Mouse (Mus musculus) regulatory T cell (primary cell): Measurements from ENCODE around the gene Exosc9.

Source experiments
- in situ Hi-C: fragments of 300-600 bp; cut with MboI, MseI; formaldehyde crosslinking; loops from one replicate; pipeline ENCODE4 v1.15.1; 2025; ENCODE audit warnings: high pct_unique_total_duplicates

The Exosc9 gene

DNA sequence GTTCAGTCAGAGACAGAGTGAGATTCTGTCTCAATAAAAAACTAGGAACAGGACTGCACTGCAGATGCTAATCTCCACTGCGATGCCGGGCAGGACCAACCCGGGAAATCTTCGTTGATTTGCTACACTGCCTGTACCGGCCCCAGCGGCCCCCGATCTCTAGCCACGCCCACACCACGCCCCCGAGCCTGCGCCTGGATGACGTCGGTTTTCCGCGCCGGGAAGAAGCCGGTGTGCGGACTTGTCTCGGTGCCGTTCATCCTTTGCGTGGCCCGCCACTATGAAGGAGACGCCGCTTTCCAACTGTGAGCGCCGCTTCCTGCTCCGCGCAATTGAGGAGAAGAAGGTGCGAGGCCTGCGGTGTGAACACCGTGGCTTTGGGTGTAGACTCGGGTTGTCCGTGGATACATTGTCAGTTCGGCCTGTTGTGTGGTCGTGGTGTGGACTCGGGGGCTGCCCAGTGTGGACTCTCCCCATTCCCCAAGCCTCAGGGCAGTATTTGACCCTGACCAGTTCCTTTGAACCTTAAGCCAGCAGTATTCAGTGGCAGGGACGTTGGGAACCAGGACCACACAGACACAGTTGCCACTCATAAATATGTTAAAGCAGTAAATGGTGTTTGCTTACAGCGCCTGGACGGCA lies at the start of gene Exosc9:
Gene Exosc9, plus strand, starts transcription at position 201 of the 642 bp plus-strand sequence.
- in situ Hi-C loops, result loop anchor here (10.0 kb wide), 1 partner anchor 1942 kb away; no protein-coding TSS in a partner anchor

DNA sequence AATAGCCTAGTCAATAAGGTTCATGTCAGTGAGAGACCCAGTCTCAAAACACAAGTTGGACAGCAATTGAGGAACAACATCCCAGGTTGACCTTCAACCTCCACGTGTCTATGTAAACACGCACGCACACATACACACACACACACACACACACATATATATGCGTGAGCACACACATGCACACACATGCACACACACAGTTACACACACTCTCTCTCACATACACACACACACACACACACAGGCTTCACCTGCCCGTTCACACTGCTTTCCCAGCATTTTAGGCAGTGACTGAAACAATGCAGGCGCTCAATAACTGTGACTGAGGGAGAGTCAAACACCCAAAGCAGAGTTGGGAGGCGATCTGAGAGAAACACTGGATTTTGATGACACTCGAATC lies 47.1 kb upstream of the Exosc9 start:
- in situ Hi-C loops, result no loop called here

DNA sequence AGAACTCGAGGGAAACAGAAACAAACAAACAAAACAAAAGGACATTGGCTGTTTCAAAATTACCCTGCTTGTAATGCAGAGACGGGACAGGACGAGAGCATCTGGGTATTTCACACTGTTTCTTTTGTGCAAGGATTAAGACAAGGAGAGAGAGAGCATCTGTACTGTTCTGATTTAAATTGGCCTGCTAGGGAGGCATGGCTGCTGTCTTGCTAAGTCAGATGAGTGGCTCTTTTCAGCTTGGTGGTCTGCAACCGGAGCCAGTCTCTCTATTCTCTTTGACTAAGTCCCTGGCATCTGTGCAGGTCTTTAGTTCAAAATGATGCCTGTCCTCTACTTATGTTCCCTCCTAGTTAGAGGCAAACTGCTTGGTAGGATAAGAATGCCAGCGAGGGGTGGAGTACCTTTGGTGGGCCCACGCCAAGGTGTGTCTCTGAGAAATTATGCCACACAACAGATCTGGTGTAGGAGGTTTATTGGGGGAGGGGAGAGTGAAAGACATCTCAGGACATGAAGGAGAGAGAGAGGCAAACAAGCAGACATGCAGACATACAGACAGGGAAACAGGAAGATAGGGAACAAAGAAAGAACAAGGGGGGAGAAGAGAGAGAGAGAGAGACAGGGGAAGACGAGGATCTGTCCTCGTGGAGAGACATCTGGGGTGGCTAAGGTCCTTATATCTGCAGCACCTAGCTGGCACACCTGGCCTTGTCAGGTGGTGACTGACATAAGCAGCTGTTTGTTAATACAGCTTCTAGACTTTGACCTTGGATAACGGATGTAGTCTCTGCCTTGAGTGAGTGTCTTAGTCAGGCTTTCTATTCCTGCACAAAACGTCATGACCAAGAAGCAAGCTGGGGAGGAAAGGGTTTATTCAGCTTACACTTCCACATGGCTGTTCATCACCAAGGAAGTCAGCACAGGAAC lies 46.3 kb upstream of the Exosc9 start:
- in situ Hi-C loops, result no loop called here

DNA sequence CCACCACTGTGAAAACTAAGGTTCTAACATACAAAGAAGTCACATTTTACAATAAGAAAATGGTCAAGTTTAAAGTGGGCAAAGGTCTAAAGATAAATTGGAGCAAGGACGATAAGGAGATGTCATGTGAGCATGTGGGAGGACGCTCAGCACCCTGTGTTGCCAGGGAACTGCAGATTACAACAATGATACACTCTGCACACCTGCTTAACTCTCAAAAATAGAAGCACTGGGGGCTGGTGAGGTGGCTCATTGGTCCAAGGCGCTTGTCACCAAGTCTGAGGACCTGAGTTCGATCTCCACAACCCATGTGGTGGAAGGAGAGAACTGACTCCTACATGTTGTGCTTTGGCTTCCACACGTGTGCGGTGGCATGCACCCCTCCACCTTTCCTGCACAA lies 40.9 kb upstream of the Exosc9 start:
- in situ Hi-C loops, result no loop called here

DNA sequence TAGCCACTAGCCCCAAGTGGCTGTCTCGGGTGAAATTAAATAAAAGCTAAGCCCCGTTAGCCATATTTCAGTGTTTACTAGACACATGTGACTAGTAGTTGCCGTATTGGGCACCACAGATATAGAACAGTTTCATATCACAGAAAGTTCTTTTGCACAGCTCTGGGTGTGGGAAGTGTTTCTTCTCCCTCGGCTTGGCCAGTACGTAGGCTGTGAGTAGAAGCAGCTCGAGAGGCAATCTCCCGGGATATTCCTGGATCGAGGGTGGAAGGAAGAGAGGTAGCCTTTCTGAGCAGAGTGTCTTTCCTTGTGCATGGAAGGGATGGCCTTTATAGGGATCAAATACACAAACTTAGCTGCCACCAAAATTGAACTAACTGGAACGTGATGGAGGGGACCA lies 36.2 kb upstream of the Exosc9 start:
- in situ Hi-C loops, result no loop called here

DNA sequence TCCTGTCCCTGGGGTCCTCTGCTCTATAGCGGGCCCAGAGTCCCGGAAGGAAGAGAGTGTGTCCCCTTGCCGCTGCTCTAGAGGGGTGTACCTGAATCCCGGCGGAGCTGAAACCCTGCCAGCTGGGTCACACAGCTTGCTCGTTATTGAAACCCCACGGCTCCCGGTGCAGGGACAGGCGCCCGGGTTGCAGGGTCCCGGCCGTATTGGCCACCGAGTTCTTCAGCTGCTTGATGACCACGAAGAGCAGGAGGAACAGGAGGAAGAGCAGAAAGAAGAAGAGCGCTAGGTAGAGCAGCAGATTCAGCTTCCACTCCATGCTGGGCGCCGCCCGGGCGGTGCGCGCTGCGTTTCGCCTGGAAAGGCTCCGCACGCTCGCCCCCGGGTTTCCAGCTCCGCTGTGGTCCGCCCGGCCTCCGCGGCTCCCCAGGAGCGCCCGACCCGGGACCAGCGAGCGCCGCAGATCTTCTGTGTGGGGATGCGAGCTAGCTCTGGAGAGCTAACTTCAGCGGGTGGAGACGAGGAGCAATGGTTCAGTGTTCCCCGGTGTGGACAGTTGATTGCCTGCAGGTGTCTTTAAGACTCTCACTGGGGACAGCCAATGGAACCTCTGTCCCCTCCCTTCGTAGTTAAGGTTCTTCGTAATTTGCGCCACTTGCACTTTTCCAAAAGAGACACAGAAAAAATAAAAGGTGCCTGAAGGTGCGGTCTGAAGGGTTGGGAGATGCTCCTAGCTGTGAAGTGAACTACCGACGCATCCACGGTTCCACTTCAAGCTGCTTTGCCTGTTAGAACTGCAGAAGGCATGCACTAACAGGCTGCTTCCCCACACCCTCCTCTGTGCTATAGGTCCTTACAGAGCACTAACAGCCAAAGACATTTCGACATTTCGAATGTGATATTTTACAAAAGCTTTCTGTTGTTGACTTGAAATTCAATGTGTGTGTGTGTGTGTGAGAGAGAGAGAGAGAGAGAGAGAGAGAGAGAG lies 31.0 kb upstream of the Exosc9 start, which contains the start of gene Gm11549:
Gene Gm11549, minus strand, starts transcription at position 741 of the 988 bp plus-strand sequence.
- in situ Hi-C loops, result no loop called here

DNA sequence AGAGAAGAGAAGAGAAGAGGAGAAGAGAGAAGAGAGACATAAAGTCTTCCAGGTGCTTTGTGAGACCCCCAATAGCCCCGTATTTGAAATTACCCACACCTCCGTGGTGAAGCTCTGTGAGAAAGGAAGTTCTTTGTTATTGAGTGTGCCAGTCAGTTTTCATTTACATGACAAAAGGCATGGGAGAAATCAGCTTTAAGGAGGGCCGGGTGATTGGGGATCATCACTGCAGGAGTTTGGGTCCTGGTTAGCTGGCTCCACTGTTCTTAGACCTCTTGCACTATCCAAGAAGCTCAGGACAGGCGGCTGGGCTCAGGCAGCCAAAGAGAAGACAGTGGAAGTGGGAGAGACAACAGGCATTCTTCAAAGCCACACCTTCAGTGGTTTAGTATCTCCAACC lies 30.3 kb upstream of the Exosc9 start:
- in situ Hi-C loops, result no loop called here

DNA sequence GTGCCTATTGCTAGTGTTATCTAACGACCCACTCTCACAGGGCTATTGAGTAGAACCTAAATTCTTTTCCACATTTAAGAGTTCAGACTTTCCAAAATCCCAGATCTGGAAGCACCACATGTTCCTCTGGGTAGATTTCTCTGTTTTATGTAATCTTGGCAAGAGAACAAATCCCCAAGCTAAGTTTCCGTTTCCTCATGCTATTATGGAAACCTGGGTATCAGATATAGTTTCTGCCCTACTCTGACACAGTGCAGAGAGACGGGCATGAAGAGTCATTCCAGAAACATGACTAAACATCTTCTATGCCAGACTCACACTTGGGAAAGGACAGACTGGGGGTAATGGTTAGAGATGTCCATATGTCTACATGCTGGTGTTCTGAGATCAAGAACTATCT lies 27.9 kb upstream of the Exosc9 start:
- in situ Hi-C loops, result no loop called here

DNA sequence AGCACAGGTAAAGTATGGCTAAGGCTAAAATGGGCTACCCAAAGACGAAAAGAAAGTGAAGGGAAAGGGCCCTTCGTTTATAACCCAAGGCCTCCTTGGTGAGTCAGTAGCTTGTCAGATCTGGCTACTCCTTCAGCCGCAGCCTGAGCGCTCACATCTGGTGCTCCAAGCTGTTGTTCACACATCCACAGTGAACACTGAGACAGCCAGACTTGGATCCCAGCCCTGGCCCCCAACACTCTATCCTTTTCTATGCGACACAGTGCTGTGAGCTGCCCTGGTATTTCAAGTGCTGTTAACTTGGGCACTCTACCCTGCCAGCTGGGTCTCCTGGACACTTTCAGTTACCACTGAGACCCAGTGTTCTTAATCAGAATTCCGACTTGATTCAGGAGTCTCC lies 22.1 kb upstream of the Exosc9 start:
- in situ Hi-C loops, result no loop called here

DNA sequence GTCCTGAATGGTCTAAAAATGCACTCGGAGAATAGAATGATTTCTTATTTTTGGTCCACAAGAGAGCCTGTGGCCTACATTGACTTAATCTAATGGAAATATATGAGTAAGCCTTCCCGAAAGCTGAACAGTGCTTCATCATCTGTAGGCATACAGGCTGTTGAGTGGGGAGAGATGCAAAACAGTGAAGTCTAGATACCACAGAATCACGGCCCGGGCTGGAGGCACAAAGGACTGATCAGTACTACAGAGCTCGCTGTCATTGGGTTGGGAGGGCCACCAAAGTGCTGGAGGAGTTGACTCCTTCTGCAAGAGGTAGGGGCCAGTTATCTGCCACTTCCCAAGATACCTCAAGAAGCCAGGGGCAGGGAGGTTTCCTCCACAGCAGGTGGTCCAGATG lies 21.6 kb upstream of the Exosc9 start:
- in situ Hi-C loops, result no loop called here

DNA sequence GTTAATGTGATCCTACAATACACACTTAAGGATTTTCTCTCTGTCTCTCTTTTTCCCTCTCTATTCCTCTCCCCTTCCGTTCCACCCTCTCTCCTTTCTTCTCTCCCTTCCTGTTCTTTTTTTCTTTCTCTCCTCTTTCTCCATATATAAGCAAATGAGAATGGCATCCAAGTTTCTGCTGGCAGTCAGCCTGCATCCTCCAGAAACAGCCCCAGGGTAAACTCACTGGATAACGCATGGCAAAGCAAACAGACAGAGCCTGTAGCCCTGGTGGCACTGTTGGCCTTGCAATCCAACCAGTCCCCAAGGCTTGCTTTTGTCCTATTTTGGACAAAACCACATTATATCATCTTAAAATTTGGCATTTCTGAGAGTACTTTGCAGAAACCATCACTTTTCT lies 21.2 kb upstream of the Exosc9 start:
- in situ Hi-C loops, result no loop called here

DNA sequence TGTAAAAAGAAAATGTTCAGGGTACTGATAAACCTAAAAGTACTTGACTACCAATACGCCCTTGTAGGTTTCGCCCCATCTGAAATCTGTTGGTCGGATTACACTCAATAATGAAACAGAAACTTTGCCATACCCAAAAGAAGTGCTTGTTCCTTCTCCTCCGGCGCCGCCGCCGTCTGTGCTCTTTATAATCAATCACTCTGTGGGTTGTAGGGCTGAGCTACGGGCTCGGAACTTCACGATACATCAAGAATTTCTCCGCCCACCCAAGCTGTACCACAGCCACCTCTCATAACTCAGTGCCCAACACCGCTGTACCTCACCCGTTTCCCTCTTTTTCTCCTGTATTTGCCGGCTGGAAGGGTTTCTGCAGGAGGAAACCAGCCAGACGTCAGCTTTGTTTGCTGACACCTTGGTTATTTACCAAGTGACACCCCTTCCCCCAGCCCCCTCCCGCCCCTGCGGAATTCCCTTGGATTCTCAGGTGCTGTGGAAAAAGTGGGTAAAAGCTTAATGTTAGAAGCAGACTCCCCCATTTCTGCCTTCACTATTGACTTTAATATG lies 20.3 kb upstream of the Exosc9 start:
- in situ Hi-C loops, result no loop called here

DNA sequence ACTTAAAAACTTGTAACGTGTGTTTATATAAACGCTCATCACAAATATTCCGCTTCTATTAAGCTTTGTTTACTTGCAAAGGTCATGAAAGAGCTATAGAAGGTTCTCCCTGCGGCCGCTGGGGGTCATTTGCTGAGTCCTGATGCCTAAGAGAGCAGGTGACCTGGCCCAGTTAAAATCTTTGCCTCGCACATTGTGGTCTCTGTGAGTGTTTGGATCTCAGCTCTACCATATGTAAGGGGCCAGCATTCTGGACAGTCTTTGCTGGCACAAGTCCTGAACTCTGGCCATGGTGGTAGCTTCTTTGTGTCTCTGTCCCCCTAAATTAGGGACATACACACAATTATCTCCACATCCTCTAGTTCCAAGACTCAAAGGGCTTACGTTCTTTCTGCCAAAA lies 19.7 kb upstream of the Exosc9 start:
- in situ Hi-C loops, result no loop called here

DNA sequence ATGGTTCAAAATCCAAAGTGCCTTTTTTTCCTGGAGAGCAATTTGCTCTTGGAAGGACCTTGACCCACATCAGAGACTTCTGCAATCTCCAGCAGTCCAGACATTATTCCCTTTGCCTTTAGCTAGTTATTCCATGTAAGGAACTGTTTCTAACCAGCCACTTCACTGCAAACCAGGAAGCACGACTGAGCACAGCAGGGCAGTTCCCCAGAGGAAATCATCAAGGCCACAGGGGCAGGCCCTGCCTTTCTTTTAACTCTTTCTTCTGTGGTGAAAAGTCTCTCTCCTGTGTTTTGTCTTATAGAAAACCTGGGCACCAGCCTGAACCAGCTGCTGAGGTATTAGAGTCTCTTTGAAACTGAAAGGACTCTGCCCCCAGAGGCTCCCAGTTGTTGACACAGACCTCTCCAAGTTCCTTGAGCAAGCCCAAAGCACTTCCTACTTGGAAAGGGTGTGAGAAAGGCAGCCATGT lies 19.2 kb upstream of the Exosc9 start:
- in situ Hi-C loops, result no loop called here

DNA sequence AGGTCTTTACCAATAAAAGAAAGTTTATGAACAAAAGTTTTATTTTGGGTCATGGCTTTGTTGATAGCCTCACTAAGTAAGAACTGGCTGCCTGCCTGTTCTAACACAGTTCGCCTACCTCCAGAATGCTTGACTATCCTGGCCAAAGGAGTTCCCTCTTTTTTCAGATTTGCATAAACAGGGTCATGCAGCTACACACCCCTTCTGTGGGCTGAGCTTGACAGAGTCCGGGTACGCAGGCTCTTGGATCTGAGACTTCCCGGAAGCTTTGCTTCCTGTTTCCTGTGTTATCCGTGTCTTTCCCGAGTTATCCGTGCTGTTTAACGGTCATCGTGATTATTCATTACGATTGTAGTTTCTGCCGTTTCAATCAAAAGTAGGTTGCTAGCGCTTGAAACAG lies 16.4 kb upstream of the Exosc9 start:
- in situ Hi-C loops, result no loop called here

DNA sequence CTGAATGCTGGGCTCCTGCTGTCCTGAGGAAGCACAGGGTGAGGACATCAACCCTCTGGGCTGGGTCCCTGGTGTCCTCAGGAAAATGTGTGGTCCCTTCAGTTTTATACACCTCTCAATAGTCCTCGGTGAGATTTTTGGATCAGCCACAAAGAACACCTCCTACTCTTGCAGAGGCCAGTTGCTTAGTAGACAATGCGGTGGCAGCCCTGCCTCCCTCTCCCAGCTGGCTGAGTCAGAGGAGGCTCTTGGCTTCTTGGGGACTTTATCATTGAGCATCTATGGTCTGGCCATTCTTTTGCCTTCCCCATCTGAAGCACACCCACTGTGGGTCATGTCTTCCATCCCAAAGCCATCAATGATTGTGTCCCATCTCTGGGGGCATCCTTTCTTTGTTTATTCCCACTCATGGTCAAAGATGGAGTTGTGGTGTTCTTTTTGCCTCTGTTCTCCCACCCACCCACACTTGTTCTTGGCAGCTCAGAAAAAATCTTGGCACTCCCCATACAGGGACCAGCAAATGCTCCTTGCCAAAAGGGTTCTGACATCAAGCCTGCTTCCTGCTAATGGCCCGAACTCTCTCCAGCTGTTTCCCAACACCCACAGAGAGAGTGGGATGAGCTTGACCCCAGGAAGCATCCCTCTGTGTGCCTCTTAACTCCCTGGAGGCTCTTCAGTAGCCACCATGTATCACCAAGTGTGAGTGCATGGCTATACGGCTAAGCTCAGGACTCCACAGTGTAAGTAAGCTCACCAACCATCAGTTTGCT lies 14.5 kb upstream of the Exosc9 start:
- in situ Hi-C loops, result no loop called here

DNA sequence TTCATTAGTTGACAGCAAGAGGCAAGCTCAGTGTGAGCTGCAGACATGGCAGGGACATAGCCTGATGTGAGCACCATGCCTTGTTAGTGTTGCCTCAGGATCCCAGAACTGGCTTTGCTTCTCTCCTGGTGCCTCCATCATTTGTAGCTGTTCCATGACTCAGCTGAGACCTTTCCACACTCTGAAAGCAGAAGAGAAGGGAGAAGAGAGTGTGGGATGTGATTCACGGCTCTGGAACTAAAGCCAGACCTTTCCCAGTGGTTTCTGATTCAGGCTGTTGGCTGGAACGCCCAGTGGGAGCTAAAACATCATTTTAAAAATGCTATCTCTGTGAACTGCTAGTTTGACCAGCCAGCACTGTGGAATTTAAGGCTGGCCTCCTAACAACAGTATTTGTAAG lies 11.7 kb upstream of the Exosc9 start:
- in situ Hi-C loops, result no loop called here

DNA sequence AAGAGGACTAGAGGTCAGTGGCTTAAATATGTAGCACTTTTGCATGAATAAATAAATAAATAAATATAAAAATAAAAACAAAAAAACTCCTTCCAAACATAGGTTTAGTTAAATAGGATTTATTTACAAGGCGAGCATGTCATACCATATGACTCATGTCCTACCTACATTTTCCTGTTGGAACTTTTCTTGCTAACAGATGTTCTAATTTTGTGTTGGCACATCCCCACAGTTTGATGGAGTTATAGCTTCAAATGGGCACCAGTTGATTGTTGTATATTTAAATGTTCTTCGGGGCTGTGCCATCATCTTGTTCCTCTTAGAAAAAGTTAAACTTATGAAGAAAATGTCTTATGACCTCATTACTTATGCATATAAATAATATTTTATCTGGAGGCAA lies 11.0 kb upstream of the Exosc9 start:
- in situ Hi-C loops, result no loop called here

DNA sequence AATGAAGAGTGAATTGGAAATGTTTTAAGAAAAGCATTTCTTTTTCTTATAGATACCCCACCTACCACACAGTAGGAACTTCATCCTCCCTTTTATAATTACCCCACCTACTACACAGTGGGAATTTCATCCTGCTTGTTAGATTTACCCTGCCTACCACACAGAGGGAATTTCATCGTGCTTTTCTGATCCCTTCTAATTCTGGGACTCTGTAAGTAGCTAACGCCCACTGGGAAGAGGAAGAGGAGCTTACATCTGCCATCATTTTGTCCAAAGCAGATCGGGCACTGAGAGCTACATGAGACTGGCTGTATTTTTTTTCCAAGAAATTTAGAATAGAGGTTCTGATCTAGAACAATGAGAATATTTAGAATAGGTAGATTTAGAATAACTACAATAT lies 7.4 kb upstream of the Exosc9 start:
- in situ Hi-C loops, result no loop called here

DNA sequence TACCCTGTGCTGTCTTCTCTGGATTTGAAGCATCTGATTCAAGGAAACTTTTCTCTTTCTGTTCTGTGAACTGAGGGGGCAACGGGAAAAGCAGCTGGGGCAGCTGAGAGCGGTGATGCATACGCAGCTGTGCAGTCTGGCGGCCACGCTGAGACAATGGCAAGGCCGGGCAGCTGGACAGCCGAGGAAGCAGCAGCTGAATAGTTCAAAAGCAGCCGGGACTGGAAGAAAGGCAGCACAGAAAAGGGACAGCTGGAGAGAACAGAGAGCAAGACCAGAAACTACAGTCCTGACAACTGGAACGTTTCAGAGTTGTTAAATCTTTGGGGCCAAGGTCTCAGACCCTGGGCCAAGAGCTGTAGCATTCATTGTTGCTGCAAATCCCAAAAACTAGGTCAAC lies 1.1 kb upstream of the Exosc9 start:
- in situ Hi-C loops, result loop anchor here (10.0 kb wide), 1 partner anchor 1943 kb away; no protein-coding TSS in a partner anchor
